ENCODE assay signal across 11 mouse cellular contexts in genomic region chr12:107978063-107978462, GRCm38 (mm10). TPM values are rescaled to one million over a fixed set of nuclear protein-coding genes. Genes with fewer than 3 reads are reported as not detected.
DNase-seq lines count a peak whose midpoint lies in the region; ATAC-seq and TF ChIP-seq lines count a peak whose summit lies in the region.
"Had no signal": no experiment of that assay in that cellular context is flagged by ENCODE, and none has a peak within 500 bp of the region (broad histone marks: within the 10 kb centered on the region; RNA-seq: fewer than 3 reads in every experiment).

No protein-coding gene starts in this region.

- no peaks in the 10 kb centered on the region for H3K9me3 ChIP-seq in kidney, postnatal 0 days (replicated peaks; ENCODE audit: low read length)
- H3K9me3 ChIP-seq in forebrain, embryonic 13.5 days (replicated peaks), result no peaks in the 10 kb centered on the region
- no peaks in the 10 kb centered on the region for H3K9me3 ChIP-seq in limb, embryonic 15.5 days

- H3K4me3 ChIP-seq in kidney, postnatal 0 days (replicated peaks; ENCODE audit: low read depth, low read length), result no peak overlapping the region
- H3K4me3 ChIP-seq in forebrain, embryonic 13.5 days, result peak overlapping the region; percentile 28
- no peak overlapping the region for H3K4me3 ChIP-seq in limb, embryonic 15.5 days
- H3K4me3 ChIP-seq: erythroblast, embryonic 14.5 days had no signal

- 0 out of 2 replicates have a peak overlapping the region, but pooled peaks have one; percentile 25 for H3K27ac ChIP-seq in kidney, postnatal 0 days
- peak overlapping the region; percentile 86 for H3K27ac ChIP-seq in forebrain, embryonic 13.5 days
- H3K27ac ChIP-seq in limb, embryonic 15.5 days, result 0 out of 2 replicates have a peak overlapping the region, but pooled peaks have one; percentile 18

- no peak for TF ChIP-seq CTCF in kidney, postnatal 0 days (IDR thresholded peaks at IDR 0.05; ENCODE audit: low read depth)

- H3K4me1 ChIP-seq in kidney, postnatal 0 days (replicated peaks; ENCODE audit: insufficient read depth, low read length), result peaks cover 29% of the 10 kb centered on the region
- peaks cover 99% of the 10 kb centered on the region for H3K4me1 ChIP-seq in forebrain, embryonic 13.5 days
- peaks cover 69% of the 10 kb centered on the region for H3K4me1 ChIP-seq in limb, embryonic 15.5 days

- ATAC-seq in kidney, postnatal 0 days (replicated peaks; ENCODE audit: low FRiP score, low read depth), result no peak
- no peak for ATAC-seq in forebrain, embryonic 13.5 days
- ATAC-seq in limb, embryonic 15.5 days (ENCODE audit: insufficient number of reproducible peaks, low FRiP score, low TSS enrichment, low read depth), result no peak

- H3K36me3 ChIP-seq in kidney, postnatal 0 days (ENCODE audit: insufficient read depth, low read length), result no peaks in the 10 kb centered on the region
- no peaks in the 10 kb centered on the region for H3K36me3 ChIP-seq in forebrain, embryonic 13.5 days (ENCODE audit: poor library complexity, severe bottlenecking)
- no peaks in the 10 kb centered on the region for H3K36me3 ChIP-seq in limb, embryonic 15.5 days
- H3K36me3 ChIP-seq: G1E had no signal

- 26% methylated on average over 14 of the region's 14 CpGs for WGBS in kidney, postnatal 0 days
- WGBS in forebrain, embryonic 13.5 days, result 5% methylated on average over 14 of the region's 14 CpGs
- WGBS in limb, embryonic 15.5 days, result 24% methylated on average over 14 of the region's 14 CpGs

- H3K9ac ChIP-seq in kidney, postnatal 0 days (ENCODE audit: low read depth, low read length), result no peak overlapping the region
- H3K9ac ChIP-seq in forebrain, embryonic 13.5 days, result peak overlapping the region; percentile 63
- no peak overlapping the region for H3K9ac ChIP-seq in limb, embryonic 15.5 days

- peak overlapping the region; percentile 10; the same call in 1 of the 2 replicates for H3K4me2 ChIP-seq in kidney, postnatal 0 days (ENCODE audit: low read length)
- peak overlapping the region; percentile 62 for H3K4me2 ChIP-seq in forebrain, embryonic 13.5 days
- no peak overlapping the region for H3K4me2 ChIP-seq in limb, embryonic 15.5 days

- no peaks in the 10 kb centered on the region for H3K27me3 ChIP-seq in kidney, postnatal 0 days (ENCODE audit: insufficient read depth, low read length)
- H3K27me3 ChIP-seq in forebrain, embryonic 13.5 days, result no peaks in the 10 kb centered on the region
- no peaks in the 10 kb centered on the region for H3K27me3 ChIP-seq in limb, embryonic 15.5 days

- DNase-seq in kidney, postnatal 0 days (ENCODE audit: low spot score), result peak; percentile 54
- no peak for DNase-seq in kidney, postnatal 14 days
- peak; percentile 61 for DNase-seq in thymus, postnatal 14 days
- DNase-seq in spleen, adult 12 weeks (ENCODE audit: low spot score), result no peak
- DNase-seq in adrenal gland, postnatal 10 days, result no peak
- no peak for DNase-seq in cerebellum, postnatal 4 days (ENCODE audit: low spot score in 2 of 2)
- DNase-seq: spleen, adult 18-20 months had no signal

RNA-seq across cellular contexts. Expression of gene Bcl11b, which starts 25.3 kb away (rescaled TPM):
- polyA plus RNA-seq in kidney, postnatal 0 days (2015; fragmentation: Nextera tagmentation; extraction: Ambion mirVana), result 2.2 and 2.4 TPM in 2 replicates
- polyA plus RNA-seq in forebrain, embryonic 13.5 days (2015; fragmentation: Nextera tagmentation; extraction: Ambion mirVana), result 53.5 and 61.1 TPM in 2 replicates
- polyA plus RNA-seq in limb, embryonic 15.5 days (2015; fragmentation: Nextera tagmentation; extraction: Ambion mirVana), result 14.3 and 19.9 TPM in 2 replicates
- 1 to 10 TPM; 1.7 to 1.9 TPM for total RNA-seq in adrenal gland, postnatal 10 days (2021)
- polyA plus RNA-seq: erythroblast, embryonic 14.5 days; G1E had no signal

Comparison
In these comparisons a context has a peak if more than half of its experiments do, and no peak if none do; other contexts are left out.
1. DNase-seq: peak in kidney, postnatal 0 days (single experiment) and thymus, postnatal 14 days (single experiment); none in kidney, postnatal 14 days (single experiment), spleen, adult 12 weeks (single experiment), adrenal gland, postnatal 10 days (single experiment) and cerebellum, postnatal 4 days (0 of 2).
2. H3K27ac ChIP-seq: peak in every context shown above with its lines; median percentile 86 in forebrain, embryonic 13.5 days; 25 in kidney, postnatal 0 days; 18 in limb, embryonic 15.5 days.